Mouse (Mus musculus) CD4-positive naive resting alpha-beta T cell, adult 57 days (primary cell): ENCODE results near the gene Raet1e. TPM values are rescaled to one million over a fixed set of nuclear protein-coding genes. Genes with fewer than 3 reads are reported as not detected.

Experiments
- total RNA-seq: library from RNA; stranded (reverse); gene quantifications from one replicate; pipeline ENCODE4 v1.2.4, GENCODE M21; 2023

Gene Raet1e
- not detected for total RNA-seq

DNA sequence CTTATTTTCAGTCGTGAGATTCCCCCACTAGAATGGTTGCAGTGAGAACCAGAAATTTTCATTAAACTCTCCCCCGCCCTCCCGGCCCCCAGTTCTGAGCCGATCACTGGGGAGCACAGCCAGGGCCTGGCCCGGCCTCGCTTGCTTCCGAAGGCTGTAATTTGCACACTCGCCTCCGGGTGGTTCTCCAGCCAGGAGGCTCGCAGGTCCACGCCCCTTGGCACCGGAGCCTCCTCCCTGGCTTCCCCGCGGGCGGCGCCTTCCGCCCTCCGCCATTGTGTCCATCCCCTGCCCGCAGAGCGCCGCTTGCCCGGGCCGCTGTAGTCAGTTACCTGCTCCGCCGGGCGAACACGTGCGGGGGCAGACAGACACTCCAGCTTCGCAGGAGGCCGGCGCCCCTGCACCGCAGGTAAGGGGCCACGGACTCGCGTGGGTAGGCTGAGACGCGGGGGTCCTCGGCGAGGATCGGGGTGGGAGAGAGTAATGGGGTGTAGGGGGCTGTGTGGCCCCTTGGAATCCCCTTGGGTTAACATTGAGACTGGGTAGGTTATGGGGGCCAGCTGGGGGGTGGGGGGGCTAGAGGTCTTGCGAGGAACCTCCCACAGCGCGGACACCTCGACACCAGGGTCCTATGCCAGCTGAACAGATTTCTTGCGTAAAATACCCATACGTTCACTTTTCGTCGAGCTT is at the start of gene Raet1e, which contains the start of gene H60b:
Gene Raet1e (plus strand): TSS at position 260 of the 690 bp plus-strand sequence.
Gene H60b (plus strand): TSS at position 277 of the 690 bp plus-strand sequence.

DNA sequence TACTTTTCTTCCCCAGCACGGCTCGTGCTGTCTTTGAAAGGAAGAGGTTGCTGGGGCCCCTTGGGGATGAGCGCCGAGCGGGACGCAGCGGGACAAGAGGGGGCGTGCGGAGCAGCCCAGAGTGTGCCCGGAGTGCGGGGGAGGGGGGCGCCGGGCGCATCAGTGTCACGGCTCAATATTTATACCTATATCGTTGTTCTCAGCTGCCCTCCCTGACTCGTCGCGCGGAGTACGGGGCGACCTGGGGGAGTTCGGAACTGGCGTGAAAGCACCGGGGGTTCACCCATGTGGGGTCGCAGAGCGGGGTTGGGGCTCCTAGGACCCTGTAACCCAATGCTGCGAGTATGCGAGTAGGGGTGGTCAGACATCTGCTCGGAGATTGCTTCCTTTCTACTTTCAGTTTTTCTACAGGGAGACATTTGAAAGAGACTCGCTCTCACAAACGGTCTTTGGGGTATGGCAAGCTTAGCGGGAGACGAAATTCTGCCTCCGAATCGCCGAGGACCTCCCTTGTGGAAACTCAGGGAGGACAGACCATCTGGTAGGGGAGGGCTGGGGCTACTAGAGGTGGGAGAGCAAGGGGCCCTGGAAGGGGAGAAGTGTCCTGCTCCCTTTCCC is 9.2 kb upstream of the Raet1e start, which contains the start of gene E030030I06Rik:
Gene E030030I06Rik (minus strand): TSS at position 198 of the 618 bp plus-strand sequence.

DNA sequence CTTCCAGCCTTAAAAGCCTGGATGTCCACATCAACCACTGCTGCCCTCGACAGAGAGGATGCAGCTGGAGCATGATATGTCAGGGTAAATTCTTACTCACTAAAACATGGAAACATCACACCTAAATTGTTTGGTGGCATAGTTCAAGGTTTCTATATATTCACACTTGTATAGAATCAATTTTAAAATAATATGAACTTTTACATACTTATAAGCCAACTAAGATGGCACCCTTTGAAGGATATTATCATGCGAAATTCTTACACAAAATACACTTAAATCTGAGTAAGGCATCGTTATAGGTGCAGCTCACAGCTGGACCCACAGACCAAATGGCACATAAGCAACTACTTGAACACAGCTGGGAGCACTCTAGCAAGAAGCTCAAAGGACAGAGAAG is 201.9 kb downstream of the Raet1e start, which contains the start of gene Raet1d:
Gene Raet1d (plus strand): TSS at position 301 of the 400 bp plus-strand sequence.

Other genes with a start within 250 kb of the Raet1e start
- gene 4930444G20Rik, start 90.5 kb upstream of the Raet1e start, total RNA-seq, result not detected
- 41.0 TPM for gene E030030I06Rik, start 9.3 kb upstream of the Raet1e start, total RNA-seq
- not detected for gene H60b, start within 50 bp of the Raet1e start, total RNA-seq
- not detected for gene Raet1d, start 202.0 kb downstream of the Raet1e start, total RNA-seq